Mouse (Mus musculus) layer of hippocampus, adult 8-10 months (tissue): ENCODE measurements around the gene Rpl35a. TPM values are rescaled to one million over a fixed set of nuclear protein-coding genes. Genes with fewer than 3 reads are reported as not detected.
"Not testable (repeated sequence)": the region's sequence is repeated elsewhere in the genome, so short reads cannot be mapped to it uniquely, and the experiment has no call there.

Source experiments
- DNase-seq, 2 experiments: peaks; one replicate each; pipeline ENCODE4 v3.0.0; 2022; ENCODE audit warnings: low spot score in 2 of 2
- total RNA-seq, 4 experiments: library from RNA; stranded (reverse); gene quantifications; 2 replicates each; pipeline ENCODE4 v1.2.4; 2022

The Rpl35a gene
- total RNA-seq, 4 experiments from 2014 or later = 295 to 397 (median 360) TPM

DNA sequence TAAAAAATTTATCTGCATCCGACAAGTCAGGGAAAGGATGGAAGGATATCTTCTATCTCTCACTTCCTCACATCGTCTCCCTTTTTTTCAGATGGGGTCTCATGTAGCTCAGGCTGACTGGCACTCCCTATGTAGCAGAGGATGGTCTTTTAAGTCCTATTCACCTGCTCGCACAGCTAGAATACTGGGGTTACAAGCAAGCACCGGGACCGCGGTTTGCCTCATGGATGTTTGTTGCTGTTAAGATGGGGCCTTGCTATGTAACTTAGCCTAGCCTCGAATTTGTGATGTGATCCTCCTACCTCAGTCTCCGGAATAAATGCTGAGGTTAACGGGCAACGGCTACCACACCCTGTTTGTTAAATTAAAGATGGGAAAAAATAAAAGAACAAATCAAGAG, 598 bp upstream of the Rpl35a start:
- peak in 1 of 2 experiments; percentile 9 for DNase-seq

DNA sequence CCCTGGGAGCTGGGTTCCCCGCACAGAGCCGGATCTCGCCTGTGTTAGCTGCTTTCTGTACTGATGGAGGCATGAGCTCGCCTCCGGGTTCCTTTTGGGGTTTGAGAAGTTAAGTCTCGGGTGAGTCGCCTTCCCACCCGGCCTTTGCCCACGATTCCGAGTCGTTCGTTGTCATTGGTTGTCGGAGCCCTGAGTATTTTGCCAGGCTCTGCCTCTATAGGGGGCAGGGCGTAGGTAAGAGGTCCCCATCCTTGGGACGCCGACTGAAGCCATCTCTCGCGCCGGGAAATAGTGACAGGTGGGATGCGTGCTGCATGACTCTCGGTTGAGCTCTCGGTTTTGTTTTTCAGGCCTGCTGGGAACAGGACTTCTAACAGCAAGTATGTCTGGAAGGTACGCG, 533 bp downstream of the Rpl35a start:
- DNase-seq = peak; percentile 13 to 30

DNA sequence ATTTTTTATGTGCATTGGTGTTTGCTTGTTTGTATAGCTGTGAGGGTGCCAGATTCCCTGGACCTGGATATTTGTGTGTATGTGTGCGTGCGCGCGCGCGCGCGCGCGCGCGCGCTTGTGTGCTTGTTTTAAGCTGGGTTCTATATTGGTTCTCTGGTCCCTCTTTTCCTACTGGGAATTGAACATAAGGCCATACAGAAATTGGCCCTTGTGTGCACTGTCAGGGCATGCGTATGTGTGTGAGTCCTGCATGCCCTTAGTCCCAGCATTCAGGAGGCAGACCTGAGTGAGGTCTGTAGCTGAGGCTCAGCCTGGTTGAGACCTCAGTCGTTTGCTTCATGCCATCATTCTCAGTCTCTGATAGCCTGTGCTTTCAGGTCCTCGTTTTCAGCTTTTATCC, 1.8 kb downstream of the Rpl35a start:
- no peak for DNase-seq

DNA sequence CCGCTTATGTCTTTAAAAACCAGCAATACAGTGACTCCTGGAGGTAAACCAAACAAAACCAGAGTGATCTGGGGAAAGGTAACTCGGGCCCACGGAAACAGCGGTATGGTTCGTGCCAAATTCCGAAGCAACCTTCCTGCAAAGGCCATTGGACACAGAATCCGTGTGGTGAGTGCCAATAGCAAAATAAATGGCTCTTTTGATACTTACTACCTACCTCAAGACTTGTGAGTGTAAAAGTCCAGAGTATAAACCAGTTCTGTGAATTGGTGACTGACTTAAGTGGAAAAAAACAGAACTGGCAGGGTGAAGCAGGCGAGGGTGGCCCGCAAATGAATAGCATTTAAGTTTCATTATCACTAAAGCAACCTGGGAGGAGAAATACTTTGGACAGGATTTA, 2.4 kb downstream of the Rpl35a start:
- DNase-seq = not testable (repeated sequence)

DNA sequence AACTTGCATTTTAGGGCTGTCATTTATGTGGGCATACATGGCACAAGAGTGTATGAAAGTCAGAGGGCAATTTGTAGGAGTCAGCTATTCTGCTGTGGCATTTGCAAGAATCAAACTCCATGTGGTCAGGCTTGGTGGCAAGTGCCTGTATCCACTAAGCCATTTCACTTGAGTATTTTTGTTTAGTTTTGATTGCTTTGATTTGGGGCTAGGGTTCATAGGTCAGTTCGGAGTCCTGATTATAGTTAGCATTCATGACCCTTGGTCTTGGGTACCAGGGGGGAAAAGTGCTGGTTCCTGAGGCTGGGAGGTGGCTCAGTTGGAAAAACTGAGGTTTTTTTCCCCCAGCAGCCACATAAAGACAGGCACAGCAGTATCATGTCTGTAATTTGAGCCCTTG, 3.2 kb downstream of the Rpl35a start:
- no peak for DNase-seq

DNA sequence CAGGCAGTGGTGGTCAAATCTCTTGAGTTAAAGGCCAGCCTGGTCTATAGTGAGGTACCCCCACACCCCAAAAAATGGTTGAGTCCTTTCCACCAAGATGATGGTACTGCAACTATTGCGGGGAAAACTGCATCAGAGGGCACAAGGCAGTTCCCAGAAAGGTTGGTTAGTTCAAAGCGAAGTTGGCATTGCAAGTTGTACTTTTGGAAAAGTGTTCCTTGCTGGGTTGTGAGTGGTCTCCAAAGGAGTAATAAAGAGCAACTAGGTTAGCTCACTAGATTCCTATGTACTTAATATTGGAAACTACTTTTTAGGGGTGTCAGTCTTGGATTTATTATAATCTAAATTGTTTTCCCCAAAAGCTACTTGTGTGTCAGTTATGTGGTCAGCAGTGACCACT, 4.7 kb downstream of the Rpl35a start:
- DNase-seq = no peak

DNA sequence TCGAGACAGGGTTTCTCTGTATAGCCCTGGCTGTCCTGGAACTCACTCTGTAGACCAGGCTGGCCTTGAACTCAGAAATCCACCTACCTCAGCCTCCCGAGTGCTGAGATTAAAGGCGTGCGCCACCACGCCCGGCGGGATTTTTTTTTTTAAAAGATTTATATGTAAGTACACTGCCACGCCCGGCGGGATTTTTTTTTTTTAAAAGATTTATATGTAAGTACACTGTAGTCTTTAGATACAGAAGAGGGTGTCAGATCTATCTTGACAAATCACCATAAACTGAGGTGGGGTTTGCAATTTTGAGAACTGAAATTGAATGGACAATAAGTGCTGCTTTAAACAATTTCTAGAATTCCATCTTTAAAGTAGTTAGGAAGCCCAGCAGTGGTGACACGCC, 5.1 kb downstream of the Rpl35a start:
- DNase-seq = no peak

DNA sequence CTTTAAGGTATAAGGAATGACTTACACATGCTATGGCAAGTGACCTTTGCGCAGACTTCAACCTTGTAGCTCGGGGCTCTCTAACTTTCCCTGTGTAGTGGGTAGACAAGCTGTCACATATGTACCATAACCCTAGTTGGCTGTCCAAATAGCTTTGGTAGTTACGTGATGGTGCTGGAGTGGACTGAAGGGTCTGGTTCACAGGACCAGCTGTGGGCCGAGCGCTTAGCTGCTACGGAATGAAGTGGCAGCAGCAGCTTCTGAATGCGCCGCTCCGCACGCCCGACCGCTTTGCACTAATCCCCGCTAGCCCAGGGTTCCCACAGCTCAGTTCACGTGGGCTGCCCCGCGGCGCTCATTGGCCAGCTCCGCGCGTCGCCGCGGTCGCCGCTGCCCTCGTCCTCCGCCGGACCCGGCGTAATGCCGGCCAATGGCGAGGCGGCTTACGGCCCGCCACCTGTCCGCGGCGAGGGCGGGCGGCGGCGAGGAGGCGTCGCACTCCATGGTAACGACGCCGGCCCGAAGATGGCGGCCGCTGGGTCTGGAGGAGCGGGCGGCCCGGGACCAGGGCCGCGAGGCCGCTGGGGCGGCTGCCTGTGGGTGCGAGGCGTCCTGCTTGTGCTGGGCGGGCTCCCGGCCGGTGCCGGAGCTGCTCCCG, 5.9 kb downstream of the Rpl35a start, which contains the start of gene Lmln:
Gene Lmln, plus strand, starts transcription at position 498 of the 658 bp plus-strand sequence.
- DNase-seq = peak; percentile 83 to 88

DNA sequence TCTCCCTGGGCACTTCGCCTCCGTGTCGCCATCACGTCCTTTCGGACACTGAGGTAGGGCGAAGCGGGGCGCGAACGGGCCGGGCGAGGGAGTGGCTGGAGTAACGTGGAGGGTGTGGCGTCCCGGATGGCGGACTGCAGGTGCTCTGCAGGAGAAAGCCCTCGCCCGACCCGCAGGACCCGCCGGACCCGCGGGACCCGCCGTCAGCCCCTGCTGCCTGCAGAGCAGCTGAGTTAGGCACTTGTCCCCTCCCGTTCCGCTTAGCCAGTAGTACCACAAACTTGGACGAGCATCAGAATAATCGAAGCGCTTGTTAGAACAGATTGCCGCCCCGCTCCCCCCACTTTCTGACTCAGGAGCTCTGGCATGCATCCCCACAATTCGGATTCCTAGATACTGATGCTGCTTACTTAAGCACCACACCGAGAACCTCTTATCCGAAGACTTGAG, 6.5 kb downstream of the Rpl35a start:
- DNase-seq = peak; percentile 80 to 83

DNA sequence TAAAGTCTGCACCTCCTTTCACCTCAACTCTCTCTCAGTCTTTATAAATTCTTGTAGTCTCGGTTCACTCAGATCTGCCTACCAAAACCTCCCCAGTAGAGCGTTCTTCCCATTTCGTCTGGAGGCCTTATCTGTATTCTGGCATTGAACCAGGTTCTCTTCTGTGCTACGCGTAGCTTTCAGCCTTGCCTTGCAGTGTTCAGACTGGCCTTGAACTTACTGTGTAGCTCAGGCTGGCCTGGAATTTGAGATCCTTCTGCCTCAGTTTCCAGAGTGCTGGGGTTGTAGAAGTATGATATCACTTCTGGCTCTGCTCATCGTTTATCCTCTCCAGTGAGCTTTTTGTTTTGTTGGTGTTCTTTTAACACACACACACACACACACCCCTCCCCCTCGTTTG, 7.0 kb downstream of the Rpl35a start:
- peak in 1 of 2 experiments; percentile 18 for DNase-seq

DNA sequence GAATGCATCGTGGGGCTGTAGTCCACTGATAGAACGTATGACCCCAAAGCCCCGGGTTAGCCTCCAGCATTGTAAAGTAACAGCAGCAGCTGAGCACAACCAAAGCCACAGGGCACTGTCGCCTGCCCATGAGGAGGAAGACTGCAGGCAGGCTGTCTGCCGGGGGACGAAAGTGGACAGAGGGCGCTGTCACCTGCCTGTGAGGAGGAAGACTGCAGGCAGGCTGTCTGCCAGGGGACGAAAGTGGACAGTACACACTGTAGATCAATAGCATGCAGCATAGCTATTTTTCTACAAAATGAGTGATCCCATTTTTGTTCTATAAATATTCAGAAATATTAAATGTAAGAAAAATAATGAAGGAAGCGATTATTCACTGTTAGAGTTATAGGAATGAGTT, 8.4 kb downstream of the Rpl35a start:
- DNase-seq = no peak

DNA sequence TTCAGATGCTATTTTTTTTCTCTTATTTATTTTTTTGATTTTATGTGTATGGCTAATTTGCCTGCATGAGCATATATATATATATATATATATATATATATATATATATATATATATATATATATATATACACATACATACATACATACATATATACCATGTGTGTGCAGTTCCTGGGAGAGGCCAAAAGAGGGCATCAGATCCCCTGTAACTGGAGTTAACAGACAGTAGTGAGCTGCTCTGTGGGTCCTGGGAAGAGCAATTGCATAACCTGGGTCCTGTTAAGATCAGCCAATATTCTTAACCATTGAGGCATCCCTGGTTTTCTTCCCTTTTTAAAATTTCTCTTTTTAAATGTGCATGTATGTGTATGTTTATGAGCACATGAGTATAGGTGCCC, 14.7 kb downstream of the Rpl35a start:
- DNase-seq = no peak

DNA sequence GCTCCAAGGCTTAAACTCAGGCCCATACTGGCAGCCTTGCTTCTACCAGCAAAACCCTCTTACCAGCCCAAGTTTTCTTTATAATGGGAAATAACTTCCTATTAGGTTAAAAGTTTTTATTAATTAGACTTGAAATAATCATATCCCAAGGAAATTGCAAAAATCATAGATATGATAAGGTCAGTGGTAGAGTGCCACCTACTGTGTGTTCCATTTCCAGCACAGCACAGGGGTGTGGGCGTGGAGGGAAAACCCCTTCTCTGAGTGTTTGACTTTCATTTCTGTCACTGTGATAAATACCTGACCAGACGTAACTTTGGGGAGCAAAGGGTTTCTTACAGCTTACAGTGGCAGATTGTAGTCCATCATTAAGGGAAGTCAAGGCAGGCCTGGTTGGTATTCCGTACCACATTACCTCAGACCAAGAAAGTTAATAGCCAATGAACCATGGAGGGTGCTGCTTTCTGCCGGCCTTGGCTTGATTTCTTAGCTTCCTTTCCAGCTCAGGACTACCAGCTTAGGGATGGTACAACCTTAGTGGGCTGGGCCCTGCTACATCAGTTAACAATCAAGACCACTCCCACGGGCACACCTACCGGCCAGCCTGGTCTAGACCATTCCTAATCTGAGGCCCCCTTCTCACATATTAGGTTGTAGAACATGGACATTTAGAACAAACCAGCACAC, 16.8 kb downstream of the Rpl35a start:
- DNase-seq = no peak

DNA sequence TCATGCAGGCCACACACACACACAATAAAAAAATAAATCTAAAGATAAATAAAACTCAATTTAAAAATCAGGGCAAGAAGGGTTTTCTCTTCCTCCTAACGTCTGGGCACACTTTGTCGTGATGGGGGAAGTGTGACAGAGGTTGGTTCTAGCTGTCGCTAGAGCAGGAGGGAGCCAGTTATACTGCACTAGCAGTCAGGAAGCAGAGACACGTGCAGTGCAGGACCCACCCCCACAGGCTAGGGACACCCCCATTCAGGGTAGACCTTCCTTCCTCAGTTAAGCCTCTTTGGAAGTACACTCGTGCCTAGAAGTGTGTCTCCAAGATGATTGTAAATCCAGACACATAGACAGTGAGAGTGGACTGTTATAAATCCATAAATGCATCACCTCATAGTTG, 18.7 kb downstream of the Rpl35a start:
- no peak for DNase-seq

DNA sequence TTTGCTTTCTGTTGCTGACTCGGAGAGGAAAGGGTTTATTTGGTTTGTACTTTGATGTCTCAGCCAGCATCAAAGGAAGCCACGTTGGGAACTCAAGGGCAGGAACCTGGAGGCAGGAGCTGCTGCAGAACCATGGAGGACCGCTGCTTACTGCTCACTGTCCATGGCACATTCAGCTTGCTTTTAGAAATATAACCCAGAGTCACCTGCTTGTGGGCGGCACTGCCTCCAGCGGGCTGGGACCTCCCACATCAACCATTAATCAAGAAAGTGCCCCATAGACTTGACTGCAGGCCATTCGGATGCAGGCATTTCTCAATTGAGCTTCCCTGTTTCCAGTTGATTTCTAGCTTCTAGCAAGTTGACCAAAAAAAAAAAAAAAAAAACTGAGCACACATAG, 19.8 kb downstream of the Rpl35a start:
- no peak for DNase-seq

DNA sequence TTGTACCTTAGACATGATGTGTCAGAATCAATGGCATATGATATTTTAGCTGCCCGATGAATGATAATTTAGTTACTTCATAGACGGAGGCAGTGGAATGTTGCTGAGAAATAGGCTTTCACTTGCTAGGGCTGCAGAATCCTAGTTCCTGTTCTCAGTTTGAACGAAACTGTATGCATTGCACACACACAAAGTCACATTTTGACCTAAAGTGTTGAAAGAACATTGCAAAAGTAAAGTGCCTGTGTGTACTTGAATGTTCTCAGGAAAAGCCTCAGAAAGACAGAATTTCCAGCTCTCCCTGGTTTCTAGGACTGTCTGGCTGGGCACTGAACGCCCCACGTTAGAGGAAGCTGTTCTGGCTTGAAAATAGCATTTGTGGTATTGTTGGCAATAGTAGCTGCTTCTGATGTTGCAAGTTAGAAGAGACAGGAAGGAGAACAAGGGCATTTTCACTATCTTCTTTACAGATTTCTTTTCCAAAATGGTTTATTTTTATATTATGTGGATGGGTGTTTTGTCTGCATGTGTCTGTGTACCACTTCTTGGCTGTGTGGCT, 20.9 kb downstream of the Rpl35a start:
- no peak for DNase-seq

DNA sequence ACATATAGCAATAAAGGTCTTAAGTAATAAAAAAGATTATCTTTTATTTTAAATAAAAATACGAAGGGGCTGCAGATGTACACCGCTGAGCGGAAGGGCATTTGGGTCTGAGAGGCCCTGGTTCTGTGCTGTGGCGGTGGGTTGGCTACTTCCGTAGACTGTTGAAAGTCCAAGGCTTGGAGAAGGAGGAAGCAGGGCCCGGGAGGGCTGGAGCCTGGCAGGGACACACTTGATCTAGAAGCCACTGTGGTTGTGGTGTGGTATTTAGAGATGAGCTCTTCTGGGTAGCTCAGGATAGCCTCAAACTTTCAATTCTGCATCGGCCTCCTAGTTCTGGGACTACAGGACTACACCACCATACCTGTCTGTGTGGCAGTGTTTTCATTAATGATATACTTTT, 23.8 kb downstream of the Rpl35a start:
- DNase-seq = no peak

DNA sequence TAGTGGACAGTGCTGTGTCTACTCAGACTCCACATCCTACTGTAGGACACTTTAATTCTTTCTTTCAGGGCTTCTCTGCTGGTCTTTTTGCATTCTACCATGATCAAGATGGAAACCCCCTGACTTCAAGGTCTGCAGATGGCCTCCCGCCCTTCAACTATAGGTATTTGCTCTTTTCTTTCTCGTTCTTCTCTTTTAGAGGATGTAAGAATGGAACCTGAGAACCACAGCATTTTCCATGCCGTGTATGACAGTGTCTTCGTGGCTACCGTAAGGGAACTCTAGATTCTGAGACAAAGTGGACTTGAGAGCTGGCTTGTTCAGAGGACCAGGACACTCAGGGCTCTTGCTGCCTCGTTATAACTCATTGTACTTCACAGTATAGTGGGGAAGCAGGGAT, 26.7 kb downstream of the Rpl35a start:
- no peak for DNase-seq

DNA sequence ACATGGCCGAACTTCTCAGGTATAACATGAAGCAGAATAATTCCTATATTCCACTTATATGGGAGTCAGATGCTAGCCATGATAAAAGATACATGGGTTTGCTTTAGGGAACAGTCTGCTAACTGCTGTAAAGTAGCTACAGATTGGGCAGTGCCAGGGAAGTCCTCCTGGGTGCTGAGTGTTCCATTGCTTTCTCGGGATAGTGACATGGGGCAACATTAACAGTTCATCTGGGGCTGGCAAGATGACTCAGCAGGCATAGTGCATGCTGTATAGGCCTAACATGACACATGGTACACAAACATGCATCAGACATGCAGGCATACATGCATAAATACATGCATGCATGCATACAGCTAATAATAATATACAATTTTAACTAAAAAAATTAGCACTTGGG, 27.7 kb downstream of the Rpl35a start:
- DNase-seq = no peak

DNA sequence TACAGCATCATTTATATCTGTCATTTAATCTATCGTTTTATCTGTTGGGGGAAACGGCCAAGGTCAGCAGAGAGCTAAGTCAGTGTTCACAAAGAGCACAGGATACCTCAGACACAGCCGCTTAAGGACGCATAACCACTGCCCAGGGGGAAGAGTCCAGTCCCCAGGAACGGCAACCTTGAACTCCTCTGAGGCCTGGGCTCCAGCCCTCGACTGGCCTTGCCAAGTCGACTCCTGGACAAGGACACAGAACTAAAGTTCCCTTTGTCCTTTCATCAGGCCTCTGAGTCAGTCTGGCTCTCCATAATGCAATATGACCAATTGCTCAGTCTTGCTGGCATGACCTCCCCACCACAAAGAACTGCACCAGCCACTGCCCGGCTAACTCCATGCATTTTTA, 29.4 kb downstream of the Rpl35a start:
- no peak for DNase-seq
